8 mouse cellular contexts compared by ENCODE assay signal in the genomic region with DNA sequence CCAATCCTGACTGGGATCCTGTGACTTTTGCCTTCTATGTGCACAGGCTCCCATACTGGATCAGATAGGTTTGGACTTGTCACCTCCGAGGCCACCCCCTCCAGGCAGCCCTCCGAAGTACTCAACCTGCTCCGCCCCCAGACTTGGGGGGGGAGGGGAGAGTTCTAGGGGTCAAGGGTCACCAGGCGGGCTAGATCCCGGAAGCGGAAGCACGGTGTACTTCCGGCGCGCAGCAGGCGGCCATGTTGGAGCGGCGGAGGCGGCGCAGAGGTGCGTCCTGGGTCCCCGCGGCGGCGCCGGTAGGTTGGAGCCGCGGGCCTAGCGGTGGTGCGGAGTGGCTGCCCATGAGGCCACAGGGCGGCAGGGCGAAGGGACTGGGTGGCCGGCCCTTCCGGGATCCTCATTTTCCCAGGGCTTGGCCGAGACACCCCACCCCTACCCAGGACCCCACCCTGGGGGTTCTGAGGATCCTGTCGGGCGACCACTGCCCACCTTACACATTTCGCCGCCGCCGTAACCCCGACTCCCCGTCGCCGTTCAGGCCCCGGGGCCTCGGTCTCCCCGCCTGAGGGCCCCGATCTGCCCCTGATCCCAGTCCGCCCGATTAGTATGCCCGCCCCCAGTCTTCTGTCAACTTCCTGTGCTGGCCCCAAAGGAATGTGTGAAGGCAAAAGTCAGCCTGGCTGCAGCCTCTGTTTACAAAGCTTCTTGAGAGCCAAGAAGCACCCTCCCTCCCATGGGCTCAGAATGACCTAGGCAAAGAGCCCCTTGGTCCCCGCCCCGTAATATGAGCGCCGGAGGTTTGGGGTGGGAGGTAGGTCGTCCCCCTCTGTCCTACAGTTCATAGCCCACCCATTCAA. TPM values are rescaled to one million over a fixed set of nuclear protein-coding genes. Genes with fewer than 3 reads are reported as not detected.
A peak's percentile ranks its signal among the peaks of the same experiment; 100 is the strongest.
DNase-seq lines count a peak whose midpoint lies in the region; ATAC-seq and TF ChIP-seq lines count a peak whose summit lies in the region.

A gene (plus strand): TSS at position 209 of the 860 bp plus-strand sequence.

- H3K27me3 ChIP-seq in hindbrain, embryonic 16.5 days (replicated peaks; ENCODE audit: control insufficient read depth, insufficient read depth, low read length), result no peaks in the 10 kb centered on the region

- H3K4me1 ChIP-seq in hindbrain, embryonic 16.5 days (ENCODE audit: control insufficient read depth, insufficient read depth, low read depth, low read length), result peaks cover 13% of the 10 kb centered on the region

- DNase-seq in WW6 (ENCODE audit: low read depth, low spot score), result peak; percentile 78
- DNase-seq in cerebellum, postnatal 4 days (ENCODE audit: low spot score in 2 of 2), result peak; percentile 76 to 87
- DNase-seq in gastrocnemius, adult 2 months, result peak; percentile 92
- peak; percentile 80 for DNase-seq in left cerebral cortex, adult 11 months (ENCODE audit: low spot score)
- peak; percentile 90 for DNase-seq in lung, postnatal 36 days
- peak; percentile 89 for DNase-seq in retina, embryonic 14.5 days (ENCODE audit: low spot score)
- DNase-seq in thymus, postnatal 4 days, result peak; percentile 90

- TF ChIP-seq CTCF in gastrocnemius, adult 2 months (IDR thresholded peaks at IDR 0.05), result 0 out of 2 replicates have a peak, but pooled peaks have one; percentile 4

- H3K9ac ChIP-seq in hindbrain, embryonic 16.5 days (ENCODE audit: low read depth, low read length), result peak within 1 kb of the TSS; percentile 92

- peak within 1 kb of the TSS; percentile 100 for H3K4me3 ChIP-seq in gastrocnemius, adult 2 months
- peak within 1 kb of the TSS; percentile 87 for H3K4me3 ChIP-seq in hindbrain, embryonic 16.5 days (ENCODE audit: low read length)

- peak; percentile 85 for ATAC-seq in hindbrain, embryonic 16.5 days

- peaks cover 19% of the 10 kb centered on the region for H3K36me3 ChIP-seq in hindbrain, embryonic 16.5 days (ENCODE audit: control insufficient read depth, insufficient read depth, low read length)

- peak within 1 kb of the TSS; percentile 97 for H3K4me2 ChIP-seq in hindbrain, embryonic 16.5 days (ENCODE audit: low read length)

- WGBS in hindbrain, embryonic 16.5 days, result under 1% methylated on average over 46 of the region's 52 CpGs

- peak within 1 kb of the TSS; percentile 94 for H3K27ac ChIP-seq in gastrocnemius, adult 2 months
- H3K27ac ChIP-seq in hindbrain, embryonic 16.5 days (ENCODE audit: low read depth, low read length), result peak within 1 kb of the TSS; percentile 88

- no peaks in the 10 kb centered on the region for H3K9me3 ChIP-seq in hindbrain, embryonic 16.5 days (ENCODE audit: control insufficient read depth, low read length)

- intact Hi-C loops in gastrocnemius, adult 2 months (cut with DNase I), result loop anchor here (5.0 kb wide), 1 partner anchor 52 kb away; no protein-coding TSS in a partner anchor

RNA-seq across cellular contexts. Expression of the gene that starts here (rescaled TPM):
- total RNA-seq in gastrocnemius, adult 2 months (2021), result 10 to 100 TPM; 15.0 to 17.7 TPM
- polyA plus RNA-seq in hindbrain, embryonic 16.5 days (2015; fragmentation: Nextera tagmentation; extraction: Ambion mirVana), result 57.6 and 68.3 TPM in 2 replicates

Comparison
In these comparisons a context has a peak if more than half of its experiments do, and no peak if none do; other contexts are left out.
1. Peak in every context shown above with its lines: DNase-seq, ATAC-seq, H3K4me3 ChIP-seq and H3K27ac ChIP-seq.